Comparison of ENCODE assay signal across 8 mouse cellular contexts in the genomic region with DNA sequence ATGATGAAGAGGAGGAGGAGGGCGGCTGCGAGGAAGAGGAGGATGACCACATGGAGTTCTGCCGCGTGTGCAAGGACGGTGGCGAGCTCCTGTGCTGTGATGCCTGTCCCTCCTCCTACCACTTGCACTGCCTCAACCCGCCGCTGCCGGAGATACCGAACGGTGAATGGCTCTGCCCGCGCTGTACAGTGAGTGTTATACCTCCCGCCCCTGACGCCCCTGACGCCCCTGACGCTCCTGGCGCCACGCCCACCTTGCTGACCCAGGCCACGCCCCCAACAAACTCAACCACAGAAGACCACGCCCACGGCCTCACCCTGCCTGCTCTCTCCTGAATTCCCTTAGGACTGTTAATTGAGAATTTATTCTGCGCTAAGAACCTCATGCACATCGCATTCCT. TPM values are rescaled to one million over a fixed set of nuclear protein-coding genes. Genes with fewer than 3 reads are reported as not detected.
DNase-seq lines count a peak whose midpoint lies in the region; ATAC-seq and TF ChIP-seq lines count a peak whose summit lies in the region.

No protein-coding gene starts in this region.

- no peak overlapping the region for H3K9ac ChIP-seq in kidney, embryonic 16.5 days (replicated peaks; ENCODE audit: low read length)
- H3K9ac ChIP-seq in limb, embryonic 12.5 days (replicated peaks): no peak overlapping the region
- H3K9ac ChIP-seq in midbrain, postnatal 0 days (replicated peaks; ENCODE audit: low read length, poor library complexity, severe bottlenecking): no peak overlapping the region

- no peaks in the 10 kb centered on the region for H3K36me3 ChIP-seq in kidney, embryonic 16.5 days (ENCODE audit: insufficient read depth, low read length)
- H3K36me3 ChIP-seq in forebrain, embryonic 10.5 days (replicated peaks): no peaks in the 10 kb centered on the region
- H3K36me3 ChIP-seq in limb, embryonic 12.5 days: no peaks in the 10 kb centered on the region
- H3K36me3 ChIP-seq in midbrain, postnatal 0 days (ENCODE audit: insufficient read depth, low read length): peaks cover 51% of the 10 kb centered on the region

- TF ChIP-seq CTCF in midbrain, postnatal 0 days (IDR thresholded peaks at IDR 0.05): 0 out of 2 replicates have a peak, but pooled peaks have one; percentile 2

- 2% methylated on average over 24 of the region's 24 CpGs for WGBS in kidney, embryonic 16.5 days
- WGBS in forebrain, embryonic 10.5 days: 2% methylated on average over 24 of the region's 24 CpGs
- WGBS in limb, embryonic 12.5 days: under 1% methylated on average over 24 of the region's 24 CpGs
- WGBS in midbrain, postnatal 0 days: 7% methylated on average over 21 of the region's 24 CpGs

- no peak overlapping the region for H3K27ac ChIP-seq in kidney, embryonic 16.5 days (ENCODE audit: low read length)
- H3K27ac ChIP-seq in forebrain, embryonic 10.5 days: peak overlapping the region; percentile 51; the same call in 1 of the 2 replicates
- H3K27ac ChIP-seq in limb, embryonic 12.5 days: no peak overlapping the region
- H3K27ac ChIP-seq in midbrain, postnatal 0 days (ENCODE audit: low read depth, low read length): no peak overlapping the region

- DNase-seq in kidney, adult 11 months: no peak
- peak; percentile 80 for DNase-seq in forebrain, embryonic 10.5 days (ENCODE audit: extremely low spot score, low spot score)
- DNase-seq in midbrain, postnatal 0 days (ENCODE audit: low spot score): peak; percentile 55
- DNase-seq in layer of hippocampus, postnatal 25 days (ENCODE audit: extremely low spot score in 1 of 2, low spot score in 1 of 2): no peak
- DNase-seq in urinary bladder, adult 18-20 months (ENCODE audit: low spot score in 2 of 2): no peak

- ATAC-seq in kidney, embryonic 16.5 days (ENCODE audit: low FRiP score, low TSS enrichment): peak; percentile 67; the same call in 1 of the 2 replicates
- 0 out of 2 replicates have a peak, but pooled peaks have one; percentile 39 for ATAC-seq in limb, embryonic 12.5 days (ENCODE audit: insufficient number of reproducible peaks, insufficient read depth, low FRiP score, low TSS enrichment, low read depth)
- no peak for ATAC-seq in midbrain, postnatal 0 days (ENCODE audit: low FRiP score)
- no peak for ATAC-seq in activated CD4-positive, CD25-positive, alpha-beta regulatory T cell, adult 4 months

- peak overlapping the region; percentile 47 for H3K4me2 ChIP-seq in kidney, embryonic 16.5 days (replicated peaks; ENCODE audit: low read depth, low read length)
- peak overlapping the region; percentile 46 for H3K4me2 ChIP-seq in limb, embryonic 12.5 days
- H3K4me2 ChIP-seq in midbrain, postnatal 0 days (ENCODE audit: low read depth, low read length, poor library complexity, severe bottlenecking): no peak overlapping the region

- peaks cover 9% of the 10 kb centered on the region; the same call in 1 of the 2 replicates for H3K27me3 ChIP-seq in kidney, embryonic 16.5 days (ENCODE audit: insufficient read depth, low read length)
- peaks cover 30% of the 10 kb centered on the region for H3K27me3 ChIP-seq in forebrain, embryonic 10.5 days (ENCODE audit: poor library complexity, severe bottlenecking)
- H3K27me3 ChIP-seq in limb, embryonic 12.5 days: peaks cover 65% of the 10 kb centered on the region
- H3K27me3 ChIP-seq in midbrain, postnatal 0 days (ENCODE audit: insufficient read depth, low read length): no peaks in the 10 kb centered on the region

- peak overlapping the region; percentile 25 for H3K4me3 ChIP-seq in kidney, embryonic 16.5 days (ENCODE audit: low read length)
- peak overlapping the region; percentile 48 for H3K4me3 ChIP-seq in forebrain, embryonic 10.5 days
- peak overlapping the region; percentile 11; the same call in 1 of the 2 replicates for H3K4me3 ChIP-seq in limb, embryonic 12.5 days (replicated peaks)
- H3K4me3 ChIP-seq in midbrain, postnatal 0 days (ENCODE audit: low read depth, low read length): no peak overlapping the region

- peaks cover 7% of the 10 kb centered on the region for H3K4me1 ChIP-seq in kidney, embryonic 16.5 days (ENCODE audit: insufficient read depth, low read length)
- peaks cover 37% of the 10 kb centered on the region for H3K4me1 ChIP-seq in forebrain, embryonic 10.5 days
- no peaks in the 10 kb centered on the region; the same call in 1 of the 2 replicates for H3K4me1 ChIP-seq in limb, embryonic 12.5 days (replicated peaks)
- no peaks in the 10 kb centered on the region for H3K4me1 ChIP-seq in midbrain, postnatal 0 days (ENCODE audit: insufficient read depth, low read length)

- H3K9me3 ChIP-seq in kidney, embryonic 16.5 days (ENCODE audit: low read length): no peaks in the 10 kb centered on the region
- H3K9me3 ChIP-seq in forebrain, embryonic 10.5 days: no peaks in the 10 kb centered on the region
- H3K9me3 ChIP-seq in limb, embryonic 12.5 days: no peaks in the 10 kb centered on the region
- no peaks in the 10 kb centered on the region for H3K9me3 ChIP-seq in midbrain, postnatal 0 days (ENCODE audit: low read length)

RNA-seq across cellular contexts. Expression of a gene that starts 22.4 kb away (rescaled TPM):
- polyA plus RNA-seq in kidney, embryonic 16.5 days (2015; fragmentation: Nextera tagmentation; extraction: Ambion mirVana): 0.12 and 0.35 TPM in 2 replicates
- 0.09 and 0.31 TPM in 2 replicates for polyA plus RNA-seq in forebrain, embryonic 10.5 days (2016; fragmentation: Nextera tagmentation; extraction: Ambion mirVana)
- polyA plus RNA-seq in limb, embryonic 12.5 days (2016; fragmentation: Nextera tagmentation; extraction: Ambion mirVana): 0.08 and 0.41 TPM in 2 replicates
- 95.0 and 98.6 TPM in 2 replicates for total RNA-seq in midbrain, postnatal 0 days (2014; rRNA removed)
- polyA plus RNA-seq in midbrain, postnatal 0 days (2015; fragmentation: Nextera tagmentation; extraction: Ambion mirVana): 77.6 and 107 TPM in 2 replicates
- under 1 TPM in 1 of 2 experiments, not detected in 1; 0.19 TPM for polyA plus RNA-seq in activated CD4-positive, CD25-positive, alpha-beta regulatory T cell, adult 4 months (2017; shearing (Covaris generic))
- 100 to 1,000 TPM; 113 to 130 TPM for total RNA-seq in layer of hippocampus, postnatal 25 days (2021)

RNA-seq across cellular contexts. Expression of a gene that starts 35.3 kb away (rescaled TPM):
- 295 and 333 TPM in 2 replicates for polyA plus RNA-seq in kidney, embryonic 16.5 days (2015; fragmentation: Nextera tagmentation; extraction: Ambion mirVana)
- polyA plus RNA-seq in forebrain, embryonic 10.5 days (2016; fragmentation: Nextera tagmentation; extraction: Ambion mirVana): 363 and 368 TPM in 2 replicates
- 405 and 448 TPM in 2 replicates for polyA plus RNA-seq in limb, embryonic 12.5 days (2016; fragmentation: Nextera tagmentation; extraction: Ambion mirVana)
- total RNA-seq in midbrain, postnatal 0 days (2014; rRNA removed): 177 and 203 TPM in 2 replicates
- polyA plus RNA-seq in midbrain, postnatal 0 days (2015; fragmentation: Nextera tagmentation; extraction: Ambion mirVana): 125 and 148 TPM in 2 replicates
- 1,000 to 10,000 TPM; 1,059 to 1,071 TPM for polyA plus RNA-seq in activated CD4-positive, CD25-positive, alpha-beta regulatory T cell, adult 4 months (2017; shearing (Covaris generic))
- 100 to 1,000 TPM; 200 to 205 TPM for total RNA-seq in layer of hippocampus, postnatal 25 days (2021)

RNA-seq across cellular contexts. Expression of a gene that starts 42.1 kb away (rescaled TPM):
- 1.2 and 1.6 TPM in 2 replicates for polyA plus RNA-seq in kidney, embryonic 16.5 days (2015; fragmentation: Nextera tagmentation; extraction: Ambion mirVana)
- polyA plus RNA-seq in forebrain, embryonic 10.5 days (2016; fragmentation: Nextera tagmentation; extraction: Ambion mirVana): 0.92 and 1.3 TPM in 2 replicates
- polyA plus RNA-seq in limb, embryonic 12.5 days (2016; fragmentation: Nextera tagmentation; extraction: Ambion mirVana): 0.47 and 0.68 TPM in 2 replicates
- total RNA-seq in midbrain, postnatal 0 days (2014; rRNA removed): 7.6 and 15.2 TPM in 2 replicates
- polyA plus RNA-seq in midbrain, postnatal 0 days (2015; fragmentation: Nextera tagmentation; extraction: Ambion mirVana): 7.2 and 8.8 TPM in 2 replicates
- not detected for polyA plus RNA-seq in activated CD4-positive, CD25-positive, alpha-beta regulatory T cell, adult 4 months (2017; shearing (Covaris generic))
- 1 to 10 TPM; 2.6 to 5.8 TPM for total RNA-seq in layer of hippocampus, postnatal 25 days (2021)

Comparison
In these comparisons a context has a peak if more than half of its experiments do, and no peak if none do; other contexts are left out.
1. ATAC-seq: peak in kidney, embryonic 16.5 days (single experiment) and limb, embryonic 12.5 days (single experiment); none in midbrain, postnatal 0 days (single experiment) and activated CD4-positive, CD25-positive, alpha-beta regulatory T cell, adult 4 months (single experiment).
2. DNase-seq: peak in forebrain, embryonic 10.5 days (single experiment) and midbrain, postnatal 0 days (single experiment); none in kidney, adult 11 months (single experiment), layer of hippocampus, postnatal 25 days (0 of 2) and urinary bladder, adult 18-20 months (0 of 2).
3. RNA of a gene that starts 22.4 kb away (polyA plus RNA-seq): 77.6 to 107 TPM in midbrain, postnatal 0 days; 0.09 to 0.31 TPM in forebrain, embryonic 10.5 days, 0.19 TPM in activated CD4-positive, CD25-positive, alpha-beta regulatory T cell, adult 4 months, 0.12 to 0.35 TPM in kidney, embryonic 16.5 days and 0.08 to 0.41 TPM in limb, embryonic 12.5 days; every median in the first group is over 10 times any median in the second.